Mouse (Mus musculus) layer of hippocampus, postnatal 10 days (tissue): ENCODE measurements at regions not wholly inside any gene's neighbourhood (a gene's known extent, or its start where the extent isn't known, plus 50 kb on each side); places are given as distances from the start of the nearest gene placed in this dataset.

ENCODE experiments used
- DNase-seq, 2 experiments: peaks; one replicate each; pipeline ENCODE4 v3.0.0; 2021; ENCODE audit warnings: low spot score in 2 of 2

DNA sequence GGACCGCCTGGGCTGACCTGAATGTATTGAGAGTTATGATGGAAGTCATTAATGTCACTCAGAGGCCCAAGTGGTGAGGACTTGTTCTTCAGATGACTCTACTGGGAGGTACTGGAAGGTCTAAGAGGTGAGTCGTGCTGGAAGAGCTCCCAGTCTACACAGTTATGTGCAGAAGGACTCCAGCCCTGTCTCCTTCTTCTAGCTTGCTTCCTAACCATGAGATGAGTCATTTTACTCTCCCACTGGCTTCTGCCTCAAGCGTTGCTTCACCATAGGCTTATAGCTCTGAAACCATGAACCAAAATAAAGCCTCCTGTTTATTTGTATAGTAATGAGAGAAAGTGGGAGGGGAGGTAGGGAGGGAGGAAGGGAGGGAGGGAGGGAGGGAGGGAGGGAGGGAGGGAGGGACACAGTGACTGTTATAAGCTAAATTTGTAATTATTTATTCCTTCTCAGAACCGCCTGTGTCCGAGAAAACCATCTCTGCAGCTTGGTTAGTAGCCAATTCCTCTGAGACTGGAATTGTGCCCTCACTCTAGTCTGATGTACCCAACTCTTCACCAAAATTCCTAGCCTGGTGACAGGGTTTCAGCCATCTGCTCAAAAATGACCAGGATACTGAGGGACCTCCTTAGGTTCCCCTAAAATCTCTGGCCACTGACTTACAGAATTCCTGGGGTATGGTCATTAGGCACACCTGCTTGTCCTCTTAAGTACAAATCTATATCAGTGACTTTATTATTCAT is 211.6 kb upstream of the Atp2b1 start:
- no peak for DNase-seq

DNA sequence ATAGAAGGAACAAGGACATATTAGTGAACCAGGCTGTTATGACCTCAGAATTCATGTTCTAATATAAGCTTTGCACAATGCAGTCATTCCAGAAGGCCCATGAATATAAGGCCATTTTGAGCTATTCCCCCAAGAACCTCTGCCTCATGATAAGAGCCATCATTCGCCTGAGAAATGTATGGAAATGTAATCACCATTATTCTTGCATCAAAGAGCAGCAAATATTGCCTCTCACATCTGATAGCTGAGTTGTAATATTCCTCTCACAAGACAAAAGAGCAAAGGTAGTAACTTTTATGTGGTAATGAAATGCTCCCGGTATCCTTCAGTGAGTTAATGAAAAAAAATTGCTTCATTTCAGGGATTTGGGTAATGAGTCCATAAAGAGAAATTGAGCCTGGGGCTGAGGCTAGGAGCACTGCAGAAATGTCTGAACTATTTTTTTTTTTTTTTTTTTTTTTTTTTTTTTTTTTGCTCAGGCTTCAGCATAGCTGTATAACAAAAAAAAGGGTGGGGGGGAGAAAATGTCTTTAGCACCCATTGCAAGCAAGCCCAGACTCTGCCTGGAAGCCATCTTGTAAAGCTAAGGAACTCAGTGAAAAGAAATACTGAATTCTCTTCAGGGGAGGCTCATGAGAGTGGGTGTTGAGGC is 210.4 kb upstream of the Atp2b1 start:
- DNase-seq: no peak

DNA sequence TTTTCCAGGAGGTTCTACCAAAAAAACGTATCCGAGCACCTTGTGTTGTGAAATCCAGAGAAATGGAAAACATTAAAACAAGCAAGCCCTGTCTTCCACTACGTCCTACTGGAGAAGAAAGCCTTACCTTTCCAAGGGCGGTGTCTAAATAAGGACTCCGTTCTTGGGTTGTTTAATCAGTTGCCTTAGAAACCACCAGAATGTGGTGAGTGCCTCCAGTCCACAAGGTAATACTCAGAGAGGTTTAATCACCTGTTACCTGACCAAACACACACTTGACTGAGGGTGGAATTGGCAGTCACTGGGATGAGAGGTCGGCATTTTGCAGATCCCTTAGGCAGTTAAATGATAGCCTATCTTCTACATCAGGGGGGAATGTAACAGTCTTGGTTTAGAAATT is 209.6 kb upstream of the Atp2b1 start:
- no peak for DNase-seq

- no peak for DNase-seq
These were observed 196.3 kb upstream of the Atp2b1 start for GRCm38 (mm10) chr10:98717856-98718255.

- no peak for DNase-seq
These were observed 195.5 kb upstream of the Atp2b1 start for GRCm38 (mm10) chr10:98718706-98719105.

- no peak for DNase-seq
These were observed 193.8 kb upstream of the Atp2b1 start for GRCm38 (mm10) chr10:98720256-98721005.

GRCm38 (mm10) chr10:98725110-98725509 is 189.1 kb upstream of the Atp2b1 start:
- no peak for DNase-seq

DNA sequence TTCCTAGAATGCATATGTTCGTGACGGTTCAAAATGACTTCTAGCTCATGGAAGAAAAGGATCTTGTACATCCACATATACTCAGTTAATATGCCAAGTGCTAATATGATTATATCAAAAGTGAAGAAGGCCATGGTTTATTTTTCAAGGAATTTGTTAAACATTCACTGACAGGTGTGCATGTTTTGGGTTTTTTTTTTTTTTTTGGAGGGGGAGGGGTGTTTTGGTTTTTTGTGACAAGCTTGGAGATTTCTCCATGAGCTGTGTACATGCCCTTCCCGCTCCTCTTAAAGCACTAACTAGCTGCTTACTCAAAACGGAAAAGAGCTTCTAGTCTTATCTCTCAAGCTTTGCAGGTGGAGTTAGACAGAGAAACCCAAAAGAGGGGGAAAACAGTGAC is 187.1 kb upstream of the Atp2b1 start:
- DNase-seq: no peak

DNA sequence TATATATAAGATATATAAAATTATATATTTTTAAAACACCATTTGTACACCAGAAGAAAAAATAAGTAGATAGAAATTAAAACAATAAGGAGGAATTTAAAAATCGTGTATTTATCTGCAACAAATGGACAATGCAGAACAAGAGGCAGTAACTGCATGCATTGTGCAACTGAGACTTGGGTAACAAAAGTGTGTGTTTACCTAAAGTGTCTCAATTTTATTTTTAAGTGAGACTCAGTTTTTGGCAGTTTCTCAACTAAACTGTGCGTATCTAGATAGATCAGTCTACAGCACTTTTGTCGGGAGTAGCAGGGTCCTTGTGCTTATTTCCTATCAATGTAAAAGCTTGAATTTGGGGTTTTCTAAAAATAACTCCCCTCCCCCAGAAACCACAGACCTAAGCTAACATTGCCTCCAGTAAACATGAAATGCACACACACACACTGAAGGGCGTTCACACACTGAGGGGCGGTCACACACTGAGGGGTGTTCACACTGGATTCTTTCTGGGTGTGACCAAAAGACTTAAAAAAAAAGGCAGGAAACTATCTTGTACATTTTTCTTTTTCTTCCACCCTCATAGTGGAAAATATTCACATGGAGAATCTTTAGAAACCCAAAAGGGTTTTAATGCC is 185.7 kb upstream of the Atp2b1 start:
- DNase-seq: no peak

GRCm38 (mm10) chr10:98733950-98734585 is 180.1 kb upstream of the Atp2b1 start:
- DNase-seq: no peak

- no peak for DNase-seq
These were observed 173.6 kb upstream of the Atp2b1 start for GRCm38 (mm10) chr10:98740507-98741147.

- DNase-seq: no peak
These were observed 172.8 kb upstream of the Atp2b1 start for GRCm38 (mm10) chr10:98741398-98741797.

- DNase-seq: peak; percentile 52 to 61
These were observed 171.2 kb upstream of the Atp2b1 start for GRCm38 (mm10) chr10:98742822-98743605.

DNA sequence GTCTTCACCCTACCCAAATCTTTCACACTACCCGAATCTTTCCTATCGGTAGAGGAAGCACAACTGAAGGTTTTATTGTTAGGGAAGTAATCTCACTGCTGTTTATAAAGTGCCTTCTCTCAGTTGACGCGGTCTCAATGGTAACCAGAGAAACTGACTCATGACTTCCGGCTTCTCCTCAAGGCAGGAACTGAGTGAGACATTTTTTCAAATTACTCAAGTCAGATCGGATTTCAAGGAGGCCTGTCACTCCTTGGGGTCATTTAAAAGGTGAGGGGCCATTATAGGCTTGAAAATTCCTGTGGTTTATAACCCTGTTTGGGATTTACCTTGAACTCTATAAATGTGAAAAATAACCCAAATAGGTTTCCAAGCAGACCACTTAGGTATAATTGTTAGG is 170.0 kb upstream of the Atp2b1 start:
- no peak for DNase-seq

DNA sequence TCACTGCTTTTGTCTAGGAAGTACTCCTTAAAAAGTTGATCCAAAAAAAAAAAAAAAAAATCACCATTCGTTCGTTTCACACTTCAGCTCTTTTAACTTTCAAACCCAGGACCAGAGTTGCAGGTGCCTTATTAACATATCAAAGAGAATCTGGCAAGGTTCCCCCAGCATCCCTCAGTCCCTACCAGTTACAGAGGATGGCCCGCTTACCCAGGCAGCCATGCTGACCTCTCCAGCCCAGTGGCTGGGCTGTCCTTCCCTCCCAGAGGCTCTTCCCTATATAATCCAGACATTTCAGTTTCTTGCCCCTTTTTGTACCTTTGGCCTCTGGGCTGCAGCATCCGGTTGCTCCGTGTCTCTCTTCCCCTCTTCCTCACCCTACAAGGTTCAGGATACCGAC is 169.5 kb upstream of the Atp2b1 start:
- no peak for DNase-seq

- DNase-seq: no peak
These were observed 168.8 kb upstream of the Atp2b1 start for GRCm38 (mm10) chr10:98745409-98745808.

GRCm38 (mm10) chr10:98745861-98746260 is 168.3 kb upstream of the Atp2b1 start:
- no peak for DNase-seq

DNA sequence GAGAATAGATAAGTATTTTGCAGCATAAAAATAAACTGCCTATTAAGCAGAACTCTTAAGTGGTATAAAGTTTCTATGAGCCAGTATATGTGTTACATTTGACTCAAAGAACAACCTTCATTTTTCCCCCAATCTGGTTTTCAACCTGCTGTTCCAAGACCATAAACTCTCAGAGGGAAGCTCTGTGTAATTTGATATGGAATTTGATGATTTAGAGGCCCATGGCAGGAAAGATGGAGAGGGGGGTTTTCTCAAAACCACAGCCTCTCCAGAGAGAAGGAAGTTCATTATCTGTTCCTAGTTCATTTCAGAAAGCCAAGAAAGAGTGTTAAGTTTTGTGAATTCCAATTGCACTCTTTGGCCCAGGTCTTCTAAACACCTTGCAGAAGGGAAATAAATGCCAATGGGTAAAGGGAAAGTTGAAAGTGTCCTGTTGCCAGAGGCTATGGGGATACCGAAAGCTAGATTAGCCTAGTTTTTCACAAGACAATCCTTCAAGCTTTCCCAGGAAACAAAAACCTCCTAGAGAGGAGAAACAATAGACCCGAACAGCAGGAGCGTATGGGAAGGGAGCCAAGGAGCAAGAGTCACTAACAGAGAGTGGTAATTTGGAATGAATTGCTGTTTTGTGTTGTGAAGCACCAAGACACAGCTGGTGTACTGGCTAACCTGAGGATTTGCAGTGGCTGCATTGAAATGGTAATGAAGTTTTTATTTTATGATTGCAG is 165.2 kb upstream of the Atp2b1 start:
- peak in 1 of 2 experiments; percentile 23 for DNase-seq

GRCm38 (mm10) chr10:98749584-98749947 is 164.6 kb upstream of the Atp2b1 start:
- no peak for DNase-seq
